Mouse (Mus musculus) heart, adult 2 months (tissue): ENCODE data around the gene Mov10.

ENCODE experiments used
- CTCF ChIP-seq: fragments of 200-600 bp; IDR thresholded peaks from 2 replicates; pipeline ENCODE4 v1.8.1; 2022; ENCODE audit warnings: antibody characterized with exemption, mild to moderate bottlenecking, moderate library complexity
- EP300 ChIP-seq: fragments of 200-500 bp; IDR thresholded peaks from 2 replicates; pipeline ENCODE4 v1.6.1; 2011; ENCODE audit warnings: low read depth, low read length, control low read depth; ENCODE audit not compliant: insufficient read depth
- POLR2A ChIP-seq: fragments of 200-500 bp; IDR thresholded peaks from 2 replicates; pipeline ENCODE4 v1.6.1; 2011; ENCODE audit warnings: mild to moderate bottlenecking, low read depth, low read length, control low read depth; ENCODE audit not compliant: insufficient read depth

DNA sequence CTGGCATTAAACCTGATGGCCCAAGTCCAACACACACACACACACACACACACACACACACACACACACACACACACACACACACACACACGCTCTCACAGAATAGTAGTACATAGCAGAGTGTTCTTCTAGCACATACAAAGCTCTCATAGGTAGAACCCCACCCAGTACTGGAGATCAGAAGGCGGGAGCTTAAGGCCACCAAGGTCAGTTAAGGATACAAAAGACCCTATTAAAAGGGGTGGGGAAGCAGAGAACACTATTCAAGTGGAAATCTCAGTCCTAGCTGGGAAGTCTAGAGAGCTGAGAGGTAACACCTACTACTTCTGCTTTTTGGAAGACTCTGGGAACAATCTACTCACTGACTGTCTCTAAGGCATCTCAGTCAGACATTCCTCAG, 3.0 kb downstream of the Mov10 start:
- TF ChIP-seq CTCF (no peak), POLR2A (no peak), EP300 (no peak)
